Mouse (Mus musculus) erythroblast, embryonic 14.5 days (primary cell): ENCODE data around the gene Lgmn.

Experiments
- GATA1 ChIP-seq: IDR thresholded peaks from 2 replicates; pipeline ENCODE4 v1.6.1; 2012; ENCODE audit warnings: low read length, inconsistent platforms, mixed read lengths
- TAL1 ChIP-seq: IDR thresholded peaks from 3 replicates; pipeline ENCODE4 v1.6.1; 2012; ENCODE audit warnings: low read length, inconsistent platforms, mixed read lengths

GRCm38 (mm10) chr12:102350997-102351396 is 88.6 kb downstream of the Lgmn start:
- TF ChIP-seq GATA1 (no peak), TAL1 (no peak)
